Mouse (Mus musculus): ENCODE measurements around the gene Hk1.

DNA sequence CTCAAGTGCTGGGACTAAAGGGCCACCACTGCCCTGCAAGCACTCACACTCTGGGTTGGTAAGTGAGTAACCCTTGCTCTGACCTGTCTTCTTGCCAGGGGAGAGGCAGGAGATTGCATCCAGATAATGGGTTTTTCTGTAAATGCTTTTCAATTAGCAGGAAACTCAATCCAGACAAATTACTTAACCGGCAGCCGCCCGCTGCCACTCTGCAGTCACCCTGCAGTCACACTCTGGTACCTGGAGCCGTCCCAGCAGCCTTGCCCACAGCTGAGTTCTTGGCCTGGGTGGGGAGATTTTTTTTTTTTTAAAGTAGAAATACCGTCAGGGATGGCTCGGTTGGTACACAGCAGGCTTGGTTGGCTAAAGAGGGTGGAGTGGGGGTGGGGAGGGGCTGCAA is 151.6 kb downstream of the Hk1 start:
- TF ChIP-seq CTCF (IDR thresholded peaks at IDR 0.05; ENCODE audit: low read depth, low read length) (no peak), POLR2A (IDR thresholded peaks at IDR 0.05; ENCODE audit: extremely low read depth, insufficient read depth, low read length) (no peak)
